Mouse (Mus musculus): ENCODE data around the gene Rnf11.

Rnf11 gene

DNA sequence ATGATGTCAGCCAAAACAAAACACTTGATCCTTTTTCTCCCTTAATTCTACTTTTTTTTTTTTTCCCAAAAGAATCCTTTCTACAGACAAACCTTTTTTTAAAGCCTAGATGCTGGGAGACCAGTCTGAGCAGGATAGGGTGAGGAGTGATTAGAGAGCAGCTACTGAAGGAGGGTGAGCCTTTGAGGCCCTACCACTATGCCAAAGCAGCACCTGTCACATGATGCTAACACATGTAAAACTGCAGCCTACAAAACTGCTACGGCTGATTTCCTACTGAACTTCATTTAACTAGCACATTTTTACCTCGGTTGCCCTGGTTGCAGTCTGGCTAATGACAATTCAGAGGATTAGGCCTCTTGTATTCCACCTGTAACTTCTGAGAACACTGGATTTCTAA, 39.6 kb downstream of the Rnf11 start:
- DNase-seq (ENCODE audit: extremely low spot score) = no peak

DNA sequence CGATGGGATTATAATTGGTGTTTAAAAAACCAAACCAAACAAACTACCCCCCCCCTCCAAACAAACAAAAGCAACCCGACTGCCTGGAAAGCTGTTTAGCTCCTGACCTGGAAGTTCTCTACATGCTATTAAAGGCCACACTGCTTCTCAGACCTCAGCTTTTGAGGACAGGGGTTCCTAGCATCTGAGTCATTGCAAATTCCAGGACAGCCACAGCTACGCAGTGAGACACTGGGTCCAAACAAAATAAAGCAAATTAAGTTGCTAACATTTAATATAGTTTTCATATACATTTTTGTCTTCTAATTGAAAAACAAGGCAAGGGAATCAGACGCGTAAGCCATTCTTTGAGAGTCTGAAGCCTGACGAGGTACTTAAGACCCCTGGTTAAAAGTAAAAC, 40.1 kb downstream of the Rnf11 start:
- no peak for DNase-seq (ENCODE audit: extremely low spot score)

DNA sequence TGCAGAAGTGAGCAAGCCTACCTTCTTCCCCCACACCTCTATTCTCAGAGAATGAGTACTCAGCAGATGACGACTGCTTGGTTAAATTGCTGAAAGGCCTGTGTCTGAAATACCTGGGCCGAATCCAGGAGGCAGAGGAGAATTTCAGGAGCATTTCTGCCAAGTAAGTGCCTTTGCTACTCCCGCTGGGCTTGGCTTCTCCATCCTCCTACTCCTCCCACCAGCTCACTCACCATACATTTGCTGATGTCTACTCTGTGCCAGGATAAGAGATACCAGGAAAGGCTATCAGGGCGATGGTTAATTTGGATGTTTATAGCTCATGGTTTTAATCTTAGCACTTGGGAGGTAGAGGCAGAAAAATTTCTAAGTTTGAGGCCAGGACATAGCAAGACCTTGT, 41.9 kb downstream of the Rnf11 start:
- no peak for DNase-seq (ENCODE audit: extremely low spot score)

DNA sequence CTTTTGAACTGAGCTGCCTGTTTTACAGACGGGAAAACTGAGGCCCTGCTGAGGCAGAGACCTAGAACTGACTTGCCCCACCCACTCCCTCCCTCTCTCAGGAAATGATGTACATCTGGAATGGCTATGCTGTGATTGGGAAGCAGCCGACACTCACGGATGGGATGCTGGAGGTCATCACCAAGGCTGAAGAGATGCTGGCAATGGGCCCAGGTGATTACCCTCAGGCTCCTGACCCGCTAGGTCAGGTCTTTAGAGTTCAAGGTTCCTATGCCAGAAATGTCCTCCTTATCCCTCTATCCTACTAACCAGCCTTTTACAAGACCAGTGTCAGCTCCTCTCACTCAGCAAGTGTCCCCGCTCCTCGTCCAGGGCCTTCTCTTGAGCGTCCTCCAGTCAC, 42.4 kb downstream of the Rnf11 start:
- DNase-seq (ENCODE audit: extremely low spot score) = no peak

DNA sequence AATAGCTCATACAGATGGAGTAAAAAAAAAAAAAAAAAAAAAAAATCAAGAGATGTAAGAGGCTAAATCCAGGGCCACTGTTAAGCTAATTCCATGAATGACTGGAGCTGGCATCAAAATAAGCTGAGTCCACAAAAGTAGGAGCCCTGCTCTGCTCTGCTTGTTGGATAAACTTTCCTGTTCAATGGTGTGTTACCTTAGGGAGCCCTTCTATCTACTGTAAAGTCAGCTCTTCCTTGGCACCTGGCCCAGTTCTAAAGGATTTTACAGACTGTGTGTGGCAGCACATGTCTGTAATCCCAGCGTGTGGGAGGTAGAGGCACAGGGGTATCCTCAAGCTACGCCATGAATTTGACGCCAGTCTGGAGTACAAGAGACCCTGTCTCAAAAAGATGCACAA, 43.5 kb downstream of the Rnf11 start:
- DNase-seq (ENCODE audit: extremely low spot score) = no peak

DNA sequence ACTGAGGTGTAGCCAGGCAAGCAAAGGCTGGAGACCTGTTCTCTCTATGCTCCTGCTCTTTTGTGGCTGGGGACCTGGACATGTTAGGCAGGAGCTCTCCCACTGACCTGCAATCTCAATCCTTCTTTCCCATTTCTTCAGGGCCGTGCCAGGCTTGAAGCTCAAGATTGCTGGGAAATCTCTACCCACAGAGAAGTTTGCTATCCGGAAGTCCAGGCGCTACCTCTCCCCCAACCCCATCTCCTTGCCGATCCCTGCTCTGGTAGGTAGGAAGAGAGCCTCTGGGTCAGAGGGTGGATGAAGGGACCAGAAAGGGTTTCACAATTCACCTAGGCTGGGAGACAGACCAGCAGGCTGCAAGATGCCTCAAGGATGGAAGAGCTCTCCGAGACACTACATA, 44.1 kb downstream of the Rnf11 start:
- DNase-seq (ENCODE audit: extremely low spot score) = no peak

DNA sequence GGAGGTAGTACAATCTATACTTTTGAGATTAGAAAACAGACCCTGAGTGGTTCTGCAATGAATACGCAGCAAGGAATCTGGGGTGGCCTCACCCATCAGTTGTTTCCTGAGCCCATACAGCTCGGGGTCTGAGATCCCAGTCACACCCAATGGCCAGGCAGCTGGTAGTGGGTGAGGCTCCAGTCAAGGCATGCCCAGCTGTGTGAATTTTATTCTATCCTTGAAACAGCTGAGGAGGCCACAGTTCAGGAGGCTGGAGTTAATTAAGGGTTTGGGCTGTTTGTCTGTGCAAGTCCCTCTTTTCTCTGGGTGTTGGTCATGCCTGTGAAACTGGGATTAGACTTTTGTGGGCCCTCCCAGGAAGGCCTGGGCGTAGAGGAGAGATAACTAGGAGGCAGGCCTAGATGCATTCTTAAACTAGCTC, 44.7 kb downstream of the Rnf11 start:
- DNase-seq (ENCODE audit: extremely low spot score) = no peak

DNA sequence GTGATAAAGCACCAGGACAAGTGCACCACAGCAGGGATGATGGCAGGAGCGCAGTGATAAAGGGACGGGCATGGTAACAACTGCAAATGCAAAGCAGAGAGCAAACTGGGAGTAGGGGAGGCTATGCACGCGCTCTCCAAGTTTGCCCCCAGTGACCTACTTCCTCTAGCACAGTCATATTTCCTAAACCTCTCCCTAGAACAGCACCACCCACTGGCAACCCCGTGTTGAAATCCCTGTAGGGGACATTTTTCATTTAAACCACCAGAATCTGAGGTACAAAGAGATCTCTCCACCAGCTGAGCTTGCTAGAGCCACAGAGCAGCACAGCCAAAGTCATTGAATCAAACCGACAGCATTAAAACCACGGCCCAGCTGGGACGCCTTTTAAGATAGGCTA, 45.4 kb downstream of the Rnf11 start:
- no peak for DNase-seq (ENCODE audit: extremely low spot score)

DNA sequence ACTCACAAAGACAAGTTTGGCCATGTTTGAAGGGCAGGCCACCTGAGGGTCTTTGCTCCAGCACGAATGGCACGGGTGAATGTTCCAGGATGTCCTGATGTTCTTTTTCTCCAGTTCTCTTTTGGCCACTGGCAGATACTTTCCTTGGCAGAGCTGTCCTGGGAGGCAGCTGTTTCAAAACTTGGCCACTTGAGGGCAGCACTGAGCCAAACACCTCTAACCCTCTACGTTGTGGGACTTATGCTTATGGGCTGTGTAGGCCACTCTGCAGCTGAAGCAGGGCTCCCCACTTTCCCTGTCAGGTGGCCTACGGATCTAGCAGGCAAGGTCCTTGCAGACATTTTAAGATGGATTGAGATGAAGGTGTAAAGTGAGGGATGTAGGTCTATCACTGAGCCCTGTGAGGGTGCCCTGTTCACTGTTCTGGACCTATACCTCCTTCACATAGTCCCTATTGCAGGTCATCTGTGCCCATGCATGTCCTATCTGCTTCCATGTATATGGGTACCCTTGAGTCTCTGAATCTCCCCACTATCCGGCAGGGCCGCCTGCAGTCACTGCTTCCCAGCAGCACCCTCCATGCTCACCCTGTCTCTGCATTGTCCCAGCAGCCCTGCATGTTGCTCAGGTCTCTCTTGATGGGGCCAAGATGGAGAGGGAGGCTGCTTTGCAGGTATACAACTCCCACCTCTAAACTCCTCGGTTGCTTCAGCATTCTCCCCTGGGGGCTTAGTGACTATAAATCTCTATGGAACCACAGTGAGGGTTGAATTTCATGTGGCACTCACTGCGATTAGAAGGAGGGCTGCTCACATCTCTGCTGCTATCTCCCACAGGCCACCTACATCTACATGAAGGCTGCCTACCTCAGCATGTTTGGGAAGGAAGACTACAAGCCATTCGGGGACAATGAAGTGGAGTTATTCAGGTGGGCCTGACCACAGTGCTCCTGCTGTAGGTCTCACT, 46.3 kb downstream of the Rnf11 start:
- peak; percentile 65 for DNase-seq (ENCODE audit: extremely low spot score)

DNA sequence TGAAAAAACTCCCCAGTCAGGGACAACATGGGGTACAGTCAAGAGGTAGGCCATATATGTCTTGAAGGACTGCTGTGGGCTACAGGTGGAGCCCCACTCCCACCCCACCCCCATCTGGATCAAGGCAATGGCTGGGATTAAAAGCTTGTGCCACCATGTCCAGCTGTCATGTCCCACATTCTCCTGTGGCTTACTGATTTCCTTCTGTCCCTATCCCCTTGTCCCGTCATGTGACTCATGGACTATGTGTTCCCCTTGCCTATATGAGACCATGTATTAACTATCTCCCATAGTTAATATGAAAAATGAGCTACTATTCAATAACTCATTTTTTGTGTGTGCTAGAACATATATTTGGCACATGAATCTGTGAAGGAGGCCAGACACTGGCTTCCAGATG, 50.3 kb downstream of the Rnf11 start:
- DNase-seq (ENCODE audit: extremely low spot score) = no peak

DNA sequence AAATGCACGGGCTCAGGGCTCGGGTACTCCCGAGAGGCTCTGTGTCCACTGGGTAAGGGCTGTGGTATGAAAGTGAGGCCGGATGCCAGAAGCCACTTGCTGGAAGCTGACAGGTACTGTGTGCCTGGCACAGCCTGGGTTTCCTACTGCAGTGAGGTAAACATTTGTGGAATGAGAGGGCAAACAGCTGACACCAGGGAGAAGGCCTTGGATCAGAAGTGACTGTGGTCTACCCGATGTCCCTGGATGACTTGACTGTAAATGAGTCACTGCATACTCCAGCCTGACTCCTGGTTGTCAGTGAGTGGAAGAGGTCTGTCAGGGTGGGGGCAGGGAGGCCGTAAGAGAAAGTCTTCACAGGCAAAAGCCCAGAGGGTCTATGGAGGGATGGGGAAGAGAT, 50.9 kb downstream of the Rnf11 start:
- no peak for DNase-seq (ENCODE audit: extremely low spot score)

DNA sequence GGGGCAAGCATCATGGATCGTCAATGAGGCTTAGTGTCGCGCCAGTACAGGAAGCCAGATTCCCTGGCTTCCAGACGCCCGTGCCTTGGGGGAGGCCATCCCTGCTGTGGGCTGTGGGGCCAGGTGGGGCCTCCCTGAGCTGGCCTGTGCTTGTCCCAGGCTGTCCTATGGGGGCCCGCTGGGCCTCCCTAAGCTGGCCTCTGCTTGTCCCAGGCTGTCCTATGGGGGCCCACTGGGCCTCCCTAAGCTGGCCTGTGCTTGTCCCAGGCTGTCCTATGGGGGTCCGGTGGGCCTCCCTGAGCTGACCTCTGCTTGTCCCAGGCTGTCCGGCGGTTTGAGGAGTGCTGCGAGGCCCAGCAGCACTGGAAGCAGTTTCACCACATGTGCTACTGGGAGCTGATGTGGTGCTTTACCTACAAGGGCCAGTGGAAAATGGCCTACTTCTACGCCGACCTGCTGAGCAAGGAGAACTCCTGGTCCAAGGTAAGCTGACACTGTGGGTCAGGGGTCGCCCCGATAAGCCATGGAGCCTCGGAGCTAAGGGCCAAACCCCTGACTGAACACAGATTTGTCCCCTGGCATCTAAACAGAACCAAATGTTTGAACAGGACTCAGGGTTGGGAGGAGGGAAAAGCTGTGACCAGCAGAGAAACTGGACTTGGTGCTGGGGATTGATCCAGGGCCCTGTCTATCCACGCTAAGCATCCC, 51.7 kb downstream of the Rnf11 start:
- no peak for DNase-seq (ENCODE audit: extremely low spot score)

DNA sequence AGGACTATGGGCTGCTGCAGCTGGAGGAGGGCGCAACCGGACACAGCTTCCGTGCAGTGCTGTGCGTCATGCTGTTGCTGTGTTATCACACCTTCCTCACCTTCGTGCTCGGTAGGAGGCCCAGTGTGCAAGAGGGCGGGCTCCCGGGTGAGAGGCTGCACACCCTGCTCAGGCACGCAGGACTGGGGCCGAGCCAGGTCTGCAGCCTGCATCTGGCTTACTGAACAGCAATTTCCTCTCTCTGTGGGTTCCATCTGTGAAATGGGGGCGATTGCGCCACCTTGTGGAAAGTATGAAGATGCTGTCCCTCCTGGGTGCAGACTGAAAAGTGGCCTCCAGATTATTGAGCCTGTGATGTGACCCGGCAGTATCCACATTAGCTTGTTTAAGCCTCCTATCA, 53.7 kb downstream of the Rnf11 start:
- peak; percentile 45 for DNase-seq (ENCODE audit: extremely low spot score)

DNA sequence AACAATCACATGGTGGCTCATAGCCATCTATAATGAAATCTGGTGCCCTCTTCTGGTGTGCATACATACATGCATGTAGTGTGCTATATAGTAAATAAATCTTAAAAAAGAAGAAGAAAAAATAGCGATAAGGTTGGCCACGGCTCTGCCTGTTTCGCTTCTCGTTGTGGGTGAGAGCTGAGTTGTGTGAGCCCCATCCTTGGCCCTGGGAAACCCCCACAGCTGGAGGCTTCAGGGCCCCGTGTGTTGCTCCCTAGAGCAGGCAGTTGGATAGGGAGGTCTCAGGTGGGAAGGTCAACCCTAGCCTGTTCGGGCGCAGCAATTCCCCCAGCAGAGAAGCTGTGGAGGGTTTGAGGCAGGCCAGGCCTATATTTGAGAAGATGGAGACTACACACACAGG, 54.3 kb downstream of the Rnf11 start:
- no peak for DNase-seq (ENCODE audit: extremely low spot score)

DNA sequence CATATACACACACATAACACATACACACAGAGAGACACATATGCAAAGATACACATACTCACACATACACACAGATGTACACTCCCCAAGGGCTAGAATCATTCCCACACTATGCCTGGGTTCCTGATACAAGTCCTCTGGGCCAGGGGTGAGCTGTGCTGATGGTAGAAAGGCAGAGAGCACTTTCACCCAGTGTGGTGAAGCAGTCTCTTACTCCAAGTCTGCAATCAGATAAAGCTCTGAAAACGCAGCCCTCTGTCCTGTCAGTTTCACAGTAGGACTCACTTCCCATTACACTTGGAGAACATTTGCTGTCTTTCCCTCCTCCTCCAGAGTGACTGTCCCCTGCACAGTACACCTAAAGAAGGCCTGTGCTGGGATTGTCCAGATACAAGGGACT, 57.5 kb downstream of the Rnf11 start:
- DNase-seq (ENCODE audit: extremely low spot score) = no peak

DNA sequence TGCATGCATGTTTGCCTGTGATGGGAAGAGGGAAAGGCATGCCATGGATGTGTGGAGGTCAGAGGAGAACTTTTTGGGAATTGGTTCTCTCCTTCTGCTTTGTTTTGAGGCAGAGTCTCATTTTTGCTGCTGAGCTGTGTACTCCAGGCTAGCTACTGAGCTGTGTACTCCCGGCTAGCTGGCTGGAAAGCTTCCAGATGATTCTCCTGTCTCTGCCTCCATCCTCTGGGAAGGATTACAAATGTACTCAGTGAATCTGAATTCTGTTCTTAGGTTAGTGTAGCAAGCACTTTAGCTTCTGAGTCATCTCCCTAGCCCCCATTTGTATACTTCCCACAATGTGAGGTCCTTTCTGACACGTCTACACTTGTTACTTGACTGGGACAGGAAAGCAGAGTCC, 61.1 kb downstream of the Rnf11 start:
- DNase-seq (ENCODE audit: extremely low spot score) = no peak

DNA sequence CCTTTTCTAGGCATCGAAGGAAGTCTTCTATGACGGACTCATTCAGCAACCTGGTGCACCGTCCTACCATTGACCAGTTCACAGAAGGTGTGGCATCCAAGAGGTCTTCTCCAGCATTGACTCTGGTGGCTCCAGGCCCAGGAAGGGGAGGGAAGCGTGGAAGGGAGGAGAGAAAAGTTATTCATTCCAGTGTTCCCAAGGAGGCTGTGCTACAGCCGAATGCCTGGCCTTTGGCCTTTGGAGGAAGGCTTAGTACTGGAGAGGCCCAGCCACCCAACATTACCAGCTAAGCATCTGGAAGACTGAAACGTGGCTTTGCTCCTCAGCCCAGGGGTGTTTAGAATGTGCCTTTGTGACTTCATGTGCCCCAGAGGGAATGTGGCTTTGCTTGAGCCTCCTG, 62.1 kb downstream of the Rnf11 start:
- DNase-seq (ENCODE audit: extremely low spot score) = no peak

DNA sequence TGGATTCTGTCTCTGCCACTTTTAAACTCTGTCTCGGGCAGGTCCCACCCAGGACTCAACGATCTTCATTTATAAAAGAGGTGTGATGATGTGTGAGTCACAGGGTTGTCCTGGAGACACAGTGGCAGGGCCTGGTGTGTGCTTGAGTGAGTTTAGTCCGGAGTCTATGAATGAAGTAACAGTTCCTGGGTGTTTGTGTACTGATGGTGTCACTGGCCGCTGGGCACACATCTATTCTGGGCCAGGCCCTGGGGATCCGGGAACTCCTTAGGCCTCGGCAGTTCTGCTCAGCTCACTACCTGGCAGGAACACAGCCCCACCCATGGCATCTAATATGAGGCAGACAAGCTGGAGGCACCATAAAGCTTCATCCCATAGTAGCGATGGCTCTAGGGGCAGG, 62.9 kb downstream of the Rnf11 start:
- no peak for DNase-seq (ENCODE audit: extremely low spot score)

DNA sequence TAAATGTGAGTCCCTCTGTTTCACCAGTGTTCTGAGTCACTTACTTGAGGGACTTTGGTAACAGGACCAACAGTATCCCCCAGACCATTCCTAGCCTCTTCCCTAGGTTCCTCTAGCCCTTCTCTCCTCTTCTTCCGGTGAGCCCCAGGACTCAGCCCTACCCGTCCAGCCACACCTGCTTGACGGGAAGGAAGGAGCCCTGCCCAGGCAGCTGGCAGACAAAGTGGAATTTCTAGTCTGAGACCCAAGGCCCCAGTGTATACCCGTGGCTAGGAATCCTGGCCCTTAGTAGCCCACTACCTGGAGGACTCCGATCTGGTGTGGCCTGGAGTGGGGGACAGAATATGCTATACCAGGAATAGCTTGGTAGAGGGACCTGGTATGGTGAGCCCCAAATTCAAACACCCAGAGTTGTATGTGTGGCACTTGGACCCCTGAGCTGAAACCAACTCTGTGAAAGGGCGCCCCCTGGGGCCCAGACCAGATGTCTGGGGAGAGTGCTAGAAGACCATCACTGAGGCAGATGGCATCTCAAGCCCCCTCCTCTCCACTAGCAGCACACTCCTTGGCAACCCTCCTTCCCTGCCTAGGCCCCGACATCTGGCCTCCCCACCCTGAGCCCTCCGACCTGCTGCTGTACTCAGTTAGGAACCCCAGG, 64.3 kb downstream of the Rnf11 start:
- no peak for DNase-seq (ENCODE audit: extremely low spot score)

DNA sequence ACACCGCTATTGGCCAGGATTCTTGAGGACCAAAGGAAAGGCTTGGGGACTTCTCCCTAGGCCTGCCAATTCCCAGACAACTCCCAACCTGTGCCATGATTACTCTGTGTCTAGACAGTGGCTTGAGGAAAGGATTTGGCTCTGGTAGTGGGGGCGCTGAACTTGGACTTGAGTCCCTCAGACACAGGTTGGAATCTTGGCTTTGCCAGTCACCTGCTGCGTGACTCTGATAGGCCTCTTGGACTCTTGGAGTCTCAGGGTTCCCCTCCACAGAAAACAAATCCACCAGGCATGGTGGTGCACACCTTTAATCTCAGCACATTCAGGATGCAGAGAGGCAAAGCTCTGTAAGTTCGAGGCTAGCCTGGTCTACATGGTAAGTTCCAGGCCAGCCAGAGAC, 65.0 kb downstream of the Rnf11 start:
- no peak for DNase-seq (ENCODE audit: extremely low spot score)

DNA sequence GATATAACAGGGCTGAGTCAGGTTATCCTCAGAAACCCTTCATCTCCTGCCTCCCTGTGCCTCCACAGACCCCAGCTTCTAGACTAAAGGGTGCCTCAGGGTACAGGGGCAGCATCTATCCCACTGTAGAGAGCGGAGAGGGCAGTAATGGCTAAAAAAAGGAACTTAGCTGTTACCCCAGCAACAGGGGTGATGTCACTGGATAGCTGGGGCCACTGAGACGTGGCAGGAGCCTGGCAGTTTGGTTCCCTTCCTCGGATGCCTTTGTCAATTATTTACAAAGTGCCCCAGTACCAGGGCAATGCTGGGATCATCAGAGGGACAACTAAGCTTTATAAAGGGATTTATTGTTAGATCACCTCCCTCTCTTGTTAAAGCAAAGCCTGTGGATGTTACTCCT, 65.5 kb downstream of the Rnf11 start:
- no peak for DNase-seq (ENCODE audit: extremely low spot score)

DNA sequence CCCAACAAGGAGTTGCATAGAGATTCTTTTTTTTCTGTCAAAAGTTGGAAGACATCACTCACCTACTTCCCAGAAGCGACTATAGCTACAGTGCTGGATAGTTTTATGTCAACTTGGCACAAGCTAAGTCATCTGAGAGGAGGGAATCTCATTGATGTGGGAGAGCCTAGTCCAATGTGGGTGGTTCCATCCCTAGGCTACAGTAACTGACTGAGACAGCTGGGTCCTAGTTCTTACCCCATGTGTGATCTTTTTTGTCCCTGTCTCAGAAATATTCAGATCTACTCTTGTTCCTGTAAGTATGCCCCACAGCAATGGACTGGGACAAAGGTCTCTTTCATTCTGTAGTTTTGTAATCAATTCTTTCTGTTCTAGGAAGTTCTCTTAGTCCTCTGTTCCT, 66.5 kb downstream of the Rnf11 start:
- DNase-seq (ENCODE audit: extremely low spot score) = no peak

DNA sequence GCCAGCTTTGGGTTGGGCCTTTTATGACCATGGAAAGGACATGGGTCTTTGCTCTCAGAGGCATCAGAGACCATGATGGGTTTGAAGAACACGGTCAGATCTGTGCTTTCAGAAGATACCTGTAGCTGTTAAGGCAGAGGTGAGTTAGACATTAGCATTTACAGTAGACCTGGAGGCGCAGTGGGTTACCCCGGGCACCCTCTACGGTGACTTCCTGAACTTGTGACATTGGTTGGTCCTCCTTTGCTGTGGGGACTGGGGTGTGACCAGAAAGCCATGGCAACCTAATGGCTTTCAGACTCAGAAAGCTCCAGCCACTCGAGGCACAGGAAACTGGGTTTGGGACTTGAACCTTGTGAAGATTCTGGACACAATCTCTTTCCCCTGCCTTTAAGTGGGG, 72.3 kb downstream of the Rnf11 start:
- DNase-seq (ENCODE audit: extremely low spot score) = no peak
